Mouse (Mus musculus): ENCODE measurements around the gene Emsy.

The Emsy gene

DNA sequence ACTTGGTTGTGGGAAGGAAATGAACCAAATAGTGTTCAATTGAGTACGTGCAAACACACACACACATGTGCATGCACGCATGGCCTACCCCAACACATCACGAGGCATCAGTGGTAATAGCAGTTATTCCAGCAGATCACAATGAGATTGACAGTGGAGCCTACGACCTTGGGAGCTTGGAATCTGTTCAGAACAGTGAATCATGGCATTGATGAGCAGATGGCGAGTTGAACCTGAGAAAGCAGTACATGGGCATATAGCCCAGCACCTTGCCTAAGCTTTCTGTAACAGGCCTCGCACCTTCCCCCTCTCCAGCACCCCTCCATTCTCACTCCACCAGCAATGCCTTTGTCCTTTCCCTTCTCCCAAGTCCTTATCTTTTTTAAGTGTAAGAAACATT lies 9.1 kb upstream of the Emsy start:
- DNase-seq: no peak

DNA sequence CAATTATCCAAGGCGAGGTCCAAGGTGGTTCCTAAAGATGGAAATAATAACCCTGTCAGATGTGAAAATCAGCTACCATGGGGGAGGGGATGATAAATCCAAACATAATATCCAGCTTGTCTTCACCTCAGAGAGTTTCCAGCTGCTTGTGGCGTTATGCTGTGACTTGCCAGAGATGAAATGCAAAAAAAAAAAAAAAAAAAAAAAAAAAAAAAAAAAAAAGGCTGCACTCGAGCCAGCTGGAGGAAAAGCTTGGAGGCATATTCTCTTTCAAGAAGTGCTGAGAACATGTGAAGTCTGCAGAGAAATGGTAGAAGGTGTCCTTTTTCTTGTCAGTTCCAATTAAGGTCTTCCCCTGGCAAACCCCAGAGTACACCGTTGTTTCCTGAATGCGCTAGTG lies 8.6 kb upstream of the Emsy start:
- no peak for DNase-seq

DNA sequence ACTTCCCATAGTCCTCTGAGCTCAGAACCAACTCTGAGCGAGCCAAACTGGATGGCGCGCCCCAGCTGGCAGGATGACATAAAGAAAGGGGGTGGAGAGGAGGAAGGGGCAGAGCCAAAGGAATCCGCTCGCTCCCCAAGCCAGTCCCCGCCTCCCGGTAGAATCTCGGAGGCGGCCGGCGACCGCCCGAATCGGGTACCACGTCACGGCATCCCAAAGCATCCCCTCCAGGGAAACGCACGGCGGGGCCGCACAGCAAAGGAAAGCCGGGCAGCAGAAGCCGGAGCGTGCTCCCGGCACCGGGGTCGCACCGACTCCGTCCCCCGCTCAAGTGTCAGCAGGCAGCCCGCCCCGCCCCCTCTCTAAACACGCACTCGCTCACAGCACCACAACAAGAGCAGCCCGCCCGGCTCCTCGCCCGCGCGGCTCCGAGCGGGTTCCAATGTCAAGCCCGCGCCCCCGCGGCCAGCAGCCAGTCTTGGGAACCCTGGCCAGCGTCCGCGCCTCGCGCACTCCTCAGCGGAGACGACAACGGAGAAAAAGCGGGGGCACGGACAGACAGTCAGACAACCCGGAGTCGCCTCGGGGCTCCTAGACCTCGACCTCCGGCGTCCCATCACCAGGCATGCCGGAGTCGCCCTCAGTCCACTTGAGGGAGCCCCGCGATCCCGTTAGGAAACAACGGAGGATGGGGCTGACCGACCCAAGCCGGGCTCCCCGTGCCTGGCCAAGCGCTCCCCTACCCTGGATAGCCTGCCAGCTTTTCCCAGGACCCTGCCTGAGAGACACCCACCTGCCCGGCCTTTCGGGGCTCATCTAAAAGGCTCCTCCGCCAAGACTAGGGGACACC lies 677 bp downstream of the Emsy start:
- DNase-seq: peak; percentile 73

DNA sequence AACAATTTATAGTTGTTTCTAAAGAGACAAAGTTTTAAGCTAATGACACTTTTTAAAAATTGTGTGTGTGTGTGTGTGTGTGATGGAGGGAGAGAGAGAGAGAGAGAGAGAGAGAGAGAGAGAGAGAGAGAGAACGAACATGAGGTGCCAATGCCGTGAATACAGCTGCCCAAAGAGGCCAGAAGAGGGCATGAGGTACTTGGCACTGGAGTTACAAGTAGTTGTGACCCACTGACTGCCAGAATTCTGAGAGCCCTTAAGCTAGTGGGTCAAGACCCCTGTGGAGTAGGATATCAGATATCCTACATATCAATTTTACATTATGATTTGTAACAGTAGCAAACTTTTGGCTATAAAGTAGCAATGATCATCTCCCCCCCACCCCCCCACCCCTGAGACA lies 4.9 kb downstream of the Emsy start:
- no peak for DNase-seq

DNA sequence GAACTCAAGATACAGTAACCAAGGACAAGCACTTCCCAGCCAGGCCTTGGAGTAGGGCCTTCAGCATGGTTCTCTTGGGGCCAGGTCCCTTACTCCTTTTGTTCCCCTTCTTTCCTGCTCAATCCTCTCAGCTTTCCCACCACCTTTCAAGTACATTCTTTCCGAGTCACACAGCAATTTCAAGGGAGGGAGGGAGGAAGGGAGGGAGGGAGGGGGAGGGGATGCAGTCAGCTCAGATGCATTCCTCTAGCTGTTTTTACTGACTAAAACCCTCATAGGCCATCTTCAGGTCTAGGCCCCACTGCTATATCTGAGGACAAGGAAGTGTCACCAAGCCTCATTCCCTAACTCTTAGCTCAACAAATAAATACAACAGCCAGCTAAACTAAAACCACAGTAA lies 12.3 kb downstream of the Emsy start:
- no peak for DNase-seq

DNA sequence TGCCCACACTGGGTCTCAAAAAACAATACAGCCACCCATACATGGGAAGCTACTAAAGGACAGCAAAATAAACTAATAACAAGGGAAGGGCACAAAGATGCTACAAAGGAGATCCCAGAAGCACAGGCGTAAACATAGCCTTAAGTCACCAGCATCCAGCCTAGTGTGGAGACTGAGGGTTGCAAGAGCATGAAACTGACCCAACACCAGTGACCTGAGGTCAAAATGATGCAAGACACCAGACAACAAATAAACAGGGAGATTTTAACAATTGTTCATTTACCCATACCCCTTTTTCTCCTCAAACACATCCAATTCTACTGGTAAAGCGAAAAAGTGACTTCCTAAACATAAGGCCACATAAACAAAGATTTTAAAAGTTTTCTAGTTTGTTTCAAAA lies 20.0 kb downstream of the Emsy start:
- DNase-seq: no peak

DNA sequence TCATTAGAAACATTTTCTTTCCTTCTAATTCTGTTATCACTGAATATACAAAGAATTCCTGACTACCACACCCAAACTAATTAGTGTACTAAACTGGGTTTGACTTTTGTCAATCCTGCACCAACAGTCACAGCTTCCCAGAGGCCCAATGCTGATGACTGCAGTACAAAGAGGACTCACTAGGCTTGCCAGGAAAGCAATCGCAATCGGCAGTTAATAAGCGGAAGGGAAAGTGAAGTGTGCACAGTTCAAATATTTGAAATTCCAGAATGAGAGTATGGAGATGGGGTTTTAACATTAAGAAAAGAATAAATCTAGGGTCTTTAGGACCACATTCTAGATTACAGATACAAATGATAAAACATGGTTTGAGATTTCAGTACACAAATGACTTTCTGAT lies 23.6 kb downstream of the Emsy start:
- no peak for DNase-seq

DNA sequence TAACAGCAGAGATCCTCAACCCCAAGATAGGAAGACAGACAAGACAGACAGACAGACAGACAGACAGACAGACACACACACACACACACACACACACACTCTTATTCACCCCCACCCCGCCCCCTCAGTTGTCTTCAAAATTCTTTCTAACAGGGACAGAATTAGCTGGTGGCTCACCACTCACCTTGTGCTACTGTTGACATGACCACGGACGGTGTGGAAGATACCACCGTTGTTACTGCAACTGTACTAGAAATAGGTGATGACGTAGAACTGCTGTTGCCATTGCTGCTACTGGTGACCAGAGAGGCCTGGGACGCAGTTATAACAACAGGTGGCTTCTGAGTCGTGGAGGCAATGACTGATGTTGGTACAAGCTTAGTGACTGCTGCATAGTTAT lies 26.6 kb downstream of the Emsy start:
- DNase-seq: no peak

DNA sequence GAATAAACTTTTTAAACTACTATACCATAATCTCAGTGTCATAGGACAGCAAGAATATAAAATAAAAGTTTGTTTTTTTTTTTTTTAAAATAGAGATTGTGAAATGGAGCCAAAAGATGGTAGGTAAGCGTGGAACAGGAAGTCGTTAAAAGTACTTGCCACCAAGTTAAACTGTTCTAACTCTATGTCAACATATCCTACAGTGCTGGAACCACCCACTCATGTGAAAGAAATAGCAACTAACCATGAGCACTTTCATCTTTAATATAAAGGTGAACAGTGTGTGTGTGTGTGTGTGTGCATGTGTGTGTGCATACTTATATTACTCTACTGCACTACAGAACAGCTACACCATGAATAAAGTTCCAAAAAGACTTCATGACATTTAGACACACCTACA lies 38.8 kb downstream of the Emsy start:
- DNase-seq: no peak

DNA sequence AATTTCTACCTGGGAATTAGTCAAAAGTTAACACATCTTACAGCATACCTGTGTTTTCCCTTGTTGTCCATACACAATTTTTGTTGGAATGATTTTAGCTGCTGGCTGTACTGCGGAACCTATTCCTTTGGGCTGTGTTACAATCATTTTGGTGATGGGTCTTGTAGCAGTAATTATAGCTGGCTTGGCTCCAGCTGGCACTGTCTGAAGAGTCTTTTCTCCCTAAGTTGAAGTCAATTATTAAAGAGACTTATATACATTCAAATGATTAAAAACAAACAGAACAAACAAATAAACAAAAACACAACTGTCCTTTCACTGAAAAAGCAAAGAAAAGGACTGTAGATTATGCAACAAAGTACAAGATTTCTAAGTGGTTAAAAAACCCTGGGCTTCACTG lies 43.6 kb downstream of the Emsy start:
- no peak for DNase-seq

DNA sequence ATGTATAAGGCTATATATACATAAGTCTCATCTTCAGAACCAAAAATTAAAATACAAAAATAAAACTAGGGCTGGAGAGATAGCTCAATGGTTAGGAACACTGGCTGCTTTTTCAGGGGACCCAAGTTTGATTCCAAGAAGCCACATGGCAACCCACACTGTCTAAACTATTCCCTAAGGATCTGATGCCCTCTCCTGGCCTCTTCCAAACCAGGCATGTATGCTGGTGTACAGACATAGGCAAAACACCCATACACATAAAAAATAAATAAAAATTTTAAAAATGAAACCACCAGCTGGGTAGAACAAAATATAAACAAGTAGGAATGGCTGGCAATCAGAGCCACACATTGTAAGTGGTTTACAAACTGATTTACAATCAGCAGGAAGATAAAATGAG lies 48.1 kb downstream of the Emsy start:
- no peak for DNase-seq

DNA sequence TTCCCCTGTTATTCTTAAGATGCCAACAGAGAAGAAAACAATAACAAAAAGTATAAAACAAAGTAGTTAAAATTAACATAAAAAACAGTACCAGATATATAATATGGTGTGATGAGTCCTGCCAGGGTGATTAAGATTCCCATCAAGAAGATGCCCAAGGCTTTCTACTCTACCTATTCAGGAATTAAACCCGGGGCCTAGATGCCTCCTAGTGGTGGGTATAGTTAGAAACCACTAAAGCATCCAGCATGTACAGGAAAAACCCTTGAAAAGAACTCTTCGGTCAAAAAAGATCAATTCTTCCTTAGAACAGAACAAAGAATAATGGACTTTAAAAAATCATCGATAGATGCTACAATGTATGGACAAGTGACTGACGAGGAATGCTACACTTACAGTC lies 49.4 kb downstream of the Emsy start:
- no peak for DNase-seq

DNA sequence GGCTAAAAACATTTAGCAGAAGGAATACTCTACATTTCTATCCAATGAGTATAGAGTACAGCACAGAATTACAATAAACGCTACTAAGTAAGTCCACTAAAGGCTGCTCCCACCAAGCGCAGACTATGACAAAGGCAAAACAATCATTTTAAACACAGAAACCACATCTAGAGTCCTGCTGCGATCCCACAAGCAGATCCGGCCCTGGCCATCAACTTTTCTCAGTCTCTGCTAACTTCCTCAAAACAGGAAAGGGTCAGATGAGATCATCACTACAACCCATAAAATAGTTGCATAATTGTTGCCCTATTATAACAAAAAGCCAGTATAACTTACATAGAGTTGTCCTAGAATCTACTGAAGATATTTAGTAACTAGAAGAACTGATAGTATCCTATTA lies 54.9 kb downstream of the Emsy start:
- DNase-seq: no peak

DNA sequence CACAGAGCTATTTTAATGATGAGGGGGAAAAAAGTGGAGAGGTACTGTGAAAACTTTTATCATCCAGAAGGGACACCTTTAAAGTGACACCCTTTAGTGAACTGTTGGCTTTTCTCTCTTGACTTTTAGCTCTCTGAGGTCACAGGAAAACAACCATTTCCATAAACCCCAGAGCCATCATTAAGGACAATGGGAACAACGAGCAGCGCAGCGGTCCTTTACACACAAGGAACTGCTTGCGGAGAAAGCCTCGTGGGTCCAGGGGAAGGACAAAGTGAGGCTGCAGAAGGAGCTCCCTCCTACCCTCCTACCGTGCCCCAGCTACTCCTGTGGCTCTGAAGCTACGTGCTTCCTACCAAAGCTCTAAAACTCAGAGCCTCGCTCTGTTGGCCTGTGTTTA lies 59.2 kb downstream of the Emsy start:
- no peak for DNase-seq

DNA sequence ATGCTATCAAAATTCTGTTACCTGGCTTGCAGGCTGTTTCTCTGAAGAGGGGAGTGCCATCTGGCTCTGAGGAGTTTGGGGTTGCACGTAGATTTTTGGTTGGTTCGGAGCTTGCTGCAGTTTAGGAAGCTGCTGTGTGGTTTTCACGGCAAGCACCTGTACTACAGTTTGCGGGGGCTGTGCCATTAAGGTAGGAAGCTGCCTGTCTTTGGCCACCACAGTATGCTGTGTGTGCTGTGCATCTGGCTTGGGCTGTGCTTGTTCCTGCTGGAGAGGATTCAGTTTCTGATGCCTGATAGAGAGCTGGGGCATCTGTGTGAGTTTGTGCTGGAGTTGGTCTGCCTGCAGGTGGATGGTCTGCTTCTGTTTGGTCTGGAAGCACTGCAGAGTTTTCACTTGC lies 61.9 kb downstream of the Emsy start:
- DNase-seq: no peak

DNA sequence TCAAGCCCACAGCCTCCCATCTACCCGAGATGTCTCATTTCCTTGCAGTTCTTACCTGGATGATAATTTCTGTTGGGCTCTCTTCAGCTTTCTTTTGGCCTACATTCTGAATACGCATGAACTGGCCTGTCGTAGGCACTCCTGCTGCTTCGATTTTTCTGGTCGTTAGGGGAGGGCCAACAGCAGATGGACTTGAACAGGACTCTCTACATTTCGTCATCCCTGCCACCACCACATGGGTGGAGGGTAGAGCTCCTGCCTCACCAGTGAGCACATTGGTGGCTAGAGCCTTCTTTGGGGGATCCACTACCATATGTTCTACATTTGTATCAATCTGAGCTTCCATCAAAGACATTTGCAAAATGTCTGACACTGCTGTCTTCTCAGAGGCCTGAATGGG lies 63.3 kb downstream of the Emsy start:
- DNase-seq: no peak

DNA sequence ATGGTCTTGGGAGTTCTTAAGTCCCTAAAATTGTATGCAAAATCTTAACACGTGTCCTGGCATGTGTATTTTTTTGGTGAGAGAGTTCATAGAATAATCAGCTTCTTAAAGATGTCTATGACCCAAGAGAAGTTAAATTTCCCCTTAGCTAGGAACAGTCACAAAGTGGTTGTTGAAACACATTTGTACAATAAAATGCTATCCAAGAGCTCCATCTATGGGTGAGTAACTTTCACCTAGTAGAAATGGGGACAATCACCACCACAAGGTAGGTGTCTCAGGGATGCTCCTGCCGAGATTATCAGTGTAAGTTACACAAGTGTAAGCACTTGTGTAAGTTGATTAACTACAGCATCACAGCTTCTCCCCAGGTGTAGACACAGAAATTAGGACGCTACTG lies 67.6 kb downstream of the Emsy start:
- DNase-seq: no peak

DNA sequence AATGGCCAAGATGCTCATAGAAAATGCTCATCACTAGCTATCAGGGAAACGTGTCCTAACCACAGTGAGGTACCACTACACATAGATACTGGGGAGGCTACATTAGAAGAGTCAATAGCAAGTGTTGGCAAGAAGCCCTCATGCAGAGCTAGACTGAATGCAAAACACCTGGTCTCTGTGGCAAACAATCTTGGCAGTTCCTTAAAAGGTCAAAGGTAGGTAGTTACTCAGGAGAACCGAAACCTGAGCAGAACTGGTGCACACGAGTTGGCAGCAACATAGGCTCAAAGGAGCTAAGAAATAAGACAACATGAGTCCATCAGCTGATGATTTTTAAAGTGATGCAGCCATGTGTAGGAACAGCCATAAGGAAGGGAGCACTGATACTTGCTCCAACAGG lies 70.3 kb downstream of the Emsy start:
- DNase-seq: no peak

DNA sequence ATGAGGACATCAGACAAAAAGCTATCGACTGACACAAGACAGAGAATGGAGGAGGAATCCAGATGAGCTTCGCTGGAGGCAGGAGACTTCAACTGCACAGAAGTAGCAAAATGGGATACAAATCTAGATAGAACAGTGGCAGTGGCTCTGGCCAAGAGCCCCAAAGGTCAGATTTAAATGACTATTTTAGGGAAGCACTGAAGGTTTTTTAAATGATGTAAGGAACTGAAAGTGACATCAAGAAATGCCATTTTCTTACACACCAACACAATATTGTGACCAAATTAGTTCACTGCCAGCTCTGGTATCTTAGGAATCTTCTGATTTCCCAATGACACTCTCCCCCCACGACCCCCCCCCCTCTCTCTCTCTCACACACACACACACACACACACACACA lies 72.0 kb downstream of the Emsy start:
- no peak for DNase-seq

DNA sequence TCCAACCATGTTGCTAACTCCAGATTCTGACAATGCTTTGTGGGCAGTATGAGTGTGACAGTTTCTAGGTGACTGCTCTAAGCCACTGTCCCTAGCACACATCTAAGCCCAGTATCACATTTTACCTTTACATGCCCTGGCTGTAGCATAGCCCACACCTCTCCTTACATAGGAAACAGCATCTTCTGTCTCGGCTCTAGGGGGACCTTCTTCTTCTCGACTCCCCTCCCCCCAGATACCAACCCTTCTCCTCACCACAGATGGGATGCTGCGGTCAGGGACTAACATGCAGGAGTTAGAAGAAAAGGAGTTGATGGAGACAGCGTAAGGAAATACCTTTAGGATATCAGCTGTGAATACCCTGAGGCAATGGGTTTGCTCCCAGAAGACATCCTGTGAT lies 75.3 kb downstream of the Emsy start:
- no peak for DNase-seq

DNA sequence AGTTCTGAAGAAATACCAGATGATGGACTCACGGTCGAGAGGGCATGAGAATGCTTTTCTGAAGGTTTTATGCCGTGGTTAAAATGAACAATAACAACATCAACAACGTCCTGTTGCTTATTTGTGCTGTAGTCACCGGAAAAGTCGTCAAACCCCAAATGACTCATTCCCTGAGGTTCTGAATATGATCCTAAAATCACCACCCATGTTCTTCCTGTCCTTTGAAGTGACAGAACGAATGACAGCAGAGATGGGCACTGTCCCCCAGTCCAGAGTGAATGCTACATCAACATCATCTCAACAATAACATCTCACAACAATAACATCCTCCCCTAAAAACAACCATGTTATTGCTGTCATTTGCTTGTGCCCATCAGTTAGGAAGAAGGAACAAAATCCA lies 76.1 kb downstream of the Emsy start:
- DNase-seq: no peak

DNA sequence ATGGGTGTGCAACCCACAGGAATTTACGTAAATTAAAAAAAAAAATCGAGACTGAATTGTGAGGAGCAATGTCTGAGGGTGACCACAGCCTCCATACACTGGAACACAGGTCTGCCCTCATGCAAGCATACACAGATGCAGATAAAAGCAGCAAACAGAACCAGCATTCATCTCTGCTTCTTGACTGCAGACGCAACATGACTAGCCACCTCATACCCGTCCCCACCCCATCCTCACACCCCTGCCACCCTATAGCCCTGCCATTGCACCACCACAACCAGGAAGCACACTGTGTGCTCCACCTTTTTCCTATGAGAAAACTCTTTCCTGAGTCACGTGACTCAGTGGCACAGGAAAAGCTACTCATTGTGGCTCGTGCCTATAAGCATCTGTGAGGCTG lies 76.9 kb downstream of the Emsy start:
- no peak for DNase-seq

DNA sequence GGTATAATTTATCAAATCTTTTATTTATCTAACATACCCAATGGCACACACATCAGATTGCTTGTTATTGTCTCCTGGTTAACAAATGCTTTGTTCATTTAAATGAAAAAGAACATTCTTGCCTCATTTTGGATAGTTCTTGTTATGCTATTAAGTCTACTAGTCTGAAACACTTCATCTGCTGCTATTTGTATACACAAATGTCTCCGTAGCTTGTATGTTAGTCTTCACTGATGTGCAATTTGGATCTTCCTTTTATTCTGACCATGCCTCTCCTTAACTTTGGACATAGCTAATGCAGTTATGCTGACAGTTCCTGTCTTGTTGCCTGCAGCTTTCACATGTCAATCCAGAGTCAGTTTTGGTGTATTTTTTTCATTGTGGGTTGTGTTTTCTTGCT lies 79.1 kb downstream of the Emsy start:
- DNase-seq: no peak

DNA sequence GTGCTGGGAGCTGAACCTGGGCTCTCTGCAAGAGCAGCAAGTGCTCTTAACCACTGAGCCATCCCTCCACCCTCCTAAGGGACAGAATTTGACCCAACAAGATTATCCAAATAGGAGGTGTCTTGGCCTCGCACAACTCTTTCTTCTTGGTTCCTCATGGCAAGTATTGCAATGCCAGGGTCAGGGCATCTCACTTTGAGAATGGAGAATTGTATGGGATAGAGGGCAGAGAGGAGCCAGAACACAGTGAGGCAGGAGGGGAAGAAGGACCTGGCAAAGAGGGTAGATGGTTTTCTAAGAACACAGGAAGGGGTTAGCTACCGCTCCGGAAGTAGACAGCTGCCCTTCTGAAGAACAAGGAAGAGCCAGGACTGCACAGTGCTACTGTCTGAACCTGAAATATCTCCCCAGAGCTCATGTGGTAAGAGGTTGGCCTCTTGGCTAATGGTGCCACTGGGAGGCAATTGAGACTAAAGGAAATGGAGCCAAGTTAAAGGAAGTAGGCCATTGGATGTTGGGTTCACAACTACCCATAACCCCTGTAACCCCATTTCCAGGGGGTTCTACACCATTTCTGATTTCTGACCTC lies 80.8 kb downstream of the Emsy start:
- DNase-seq: no peak

DNA sequence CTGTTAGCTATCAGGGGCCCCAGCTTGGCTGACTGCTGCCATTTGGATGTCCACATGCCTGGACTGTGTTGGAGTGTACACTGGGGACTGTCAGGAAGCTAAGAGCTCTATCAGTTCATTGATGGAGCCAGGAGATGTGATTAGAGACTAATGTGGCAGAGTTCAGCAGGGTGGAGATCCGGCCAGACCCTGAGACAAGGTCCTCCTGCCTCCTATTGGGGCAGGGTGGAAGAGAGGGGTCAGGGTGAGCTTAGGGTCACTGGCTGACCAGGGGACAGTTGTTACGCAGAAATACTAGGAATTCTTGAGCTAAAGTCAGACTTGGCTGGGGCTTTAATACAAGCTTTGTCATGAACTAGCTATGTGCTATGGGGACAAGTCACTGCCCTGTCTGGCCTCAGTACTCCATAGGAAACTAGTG lies 81.8 kb downstream of the Emsy start:
- DNase-seq: no peak
